Mouse (Mus musculus) adrenal gland (tissue): ENCODE measurements around the gene Lhx1.

Experiments used
- intact Hi-C: fragments of 180-260 bp; cut with DNase I; formaldehyde crosslinking; loops from one replicate; pipeline ENCODE4 v1.15.1; 2025
- long read RNA-seq, 2 experiments: library from polyadenylated mRNA; unstranded; transcript quantifications; one replicate each; pipeline ENCODE4 v2.0.0; 2020; ENCODE audit warnings: borderline replicate concordance in 1 of 2; ENCODE audit not compliant: insufficient replicate concordance in 1 of 2

Gene Lhx1
- long read RNA-seq, experiment 1: 0 reads
- long read RNA-seq, experiment 2: 0 reads

DNA sequence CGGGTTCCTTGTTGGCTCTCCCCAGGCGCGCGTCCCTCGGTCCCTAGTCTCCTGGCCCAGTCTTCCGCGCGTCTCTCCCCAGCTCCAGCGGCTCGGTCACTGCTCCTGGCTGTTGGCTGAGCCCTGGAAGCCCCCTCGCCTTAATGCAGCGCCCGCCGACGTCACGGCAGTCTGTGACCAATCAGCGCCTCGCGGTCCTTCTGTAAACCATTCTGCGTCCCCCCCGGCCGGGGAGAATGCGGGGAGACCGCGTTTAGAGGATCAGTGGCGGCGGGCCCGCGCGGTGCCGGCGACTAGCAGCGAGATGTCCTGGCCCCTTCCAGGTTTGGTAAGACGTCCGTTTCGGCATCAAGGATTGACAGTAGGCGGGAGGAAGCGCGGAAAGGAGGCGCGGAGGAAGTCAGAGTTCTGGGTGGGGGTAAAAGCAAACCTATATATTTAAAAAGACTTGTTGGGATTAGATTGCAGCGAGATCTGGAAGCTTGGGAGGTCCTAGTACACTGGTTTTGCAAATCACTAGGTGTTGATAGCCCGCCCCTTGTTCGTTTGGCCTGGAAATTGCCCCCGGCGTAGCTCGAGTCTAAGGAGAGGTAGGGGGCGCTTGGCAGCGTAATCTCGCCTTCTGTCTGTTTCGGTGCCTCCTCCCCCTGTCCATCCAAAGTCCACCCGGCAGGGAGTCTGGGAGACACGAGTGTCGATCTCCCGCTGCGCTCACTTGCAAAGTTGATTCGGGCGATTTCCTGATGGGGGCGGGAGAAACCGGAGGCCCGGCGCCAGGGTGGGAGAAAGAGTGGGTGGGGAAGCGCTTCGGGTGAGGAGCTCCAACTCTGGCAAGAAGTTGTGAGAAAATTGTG is at the start of gene Lhx1:
Lhx1 (minus strand) TSS at position 115 of the 854 bp plus-strand sequence.
- intact Hi-C loops: no loop called here

DNA sequence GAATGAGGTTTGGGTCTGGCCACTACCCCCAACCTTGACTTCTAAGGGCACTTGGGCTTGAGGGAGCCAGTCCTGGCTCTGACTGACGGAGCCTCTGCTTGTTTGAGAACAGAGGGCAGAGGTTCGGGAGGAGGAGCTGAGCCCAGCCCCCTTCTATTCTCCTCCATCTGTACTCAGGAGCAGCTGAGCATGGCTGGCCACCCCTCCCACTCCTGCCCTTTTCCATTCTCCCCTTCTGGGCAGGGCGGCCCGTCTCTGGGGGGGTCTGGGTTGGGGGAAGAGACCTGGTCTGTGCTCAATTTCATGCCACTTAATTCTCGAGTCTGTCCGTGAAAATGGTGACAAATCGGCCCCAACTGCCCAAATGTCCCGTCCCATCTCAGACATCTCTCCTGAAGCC is 49.5 kb upstream of the Lhx1 start:
- intact Hi-C loops: no loop called here

DNA sequence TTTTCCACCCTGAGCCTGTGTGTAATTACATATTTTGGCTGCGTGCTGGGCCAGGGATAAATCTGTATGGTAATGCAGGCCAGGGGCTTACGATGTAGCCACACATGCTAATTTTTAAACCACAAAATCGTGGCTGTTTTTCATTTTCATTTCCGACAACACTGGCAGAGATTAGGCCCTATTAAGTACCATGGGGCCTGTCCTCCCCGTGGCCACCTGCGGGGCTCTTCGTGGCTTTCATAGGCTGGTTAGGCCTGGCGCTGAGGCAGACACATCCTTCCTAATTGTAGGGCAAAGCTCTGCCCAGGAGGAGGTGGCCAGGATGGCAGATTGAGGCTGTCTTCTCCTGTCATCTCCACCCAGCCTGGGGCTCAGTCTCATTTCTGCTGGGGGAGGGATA is 48.3 kb upstream of the Lhx1 start:
- intact Hi-C loops: no loop called here

DNA sequence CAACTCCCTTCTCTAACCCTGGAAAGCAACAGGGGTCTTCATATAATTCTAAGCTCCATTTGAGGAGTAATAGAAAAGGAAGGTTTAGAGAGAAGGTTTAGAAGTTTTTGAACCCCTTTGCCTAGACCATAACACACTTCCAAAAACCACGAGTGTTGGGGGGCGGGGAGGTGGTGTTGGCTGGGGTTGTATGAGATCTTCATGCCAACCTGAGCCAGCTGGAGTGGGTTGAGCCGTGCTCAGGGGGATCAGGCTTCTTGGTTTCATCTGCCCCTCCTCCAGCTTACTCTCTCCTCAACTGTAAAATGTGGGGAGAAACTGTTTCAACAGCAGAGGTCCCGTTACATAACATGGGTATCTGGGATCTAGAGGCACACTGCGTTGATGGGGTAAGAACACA is 45.5 kb upstream of the Lhx1 start:
- intact Hi-C loops: no loop called here

DNA sequence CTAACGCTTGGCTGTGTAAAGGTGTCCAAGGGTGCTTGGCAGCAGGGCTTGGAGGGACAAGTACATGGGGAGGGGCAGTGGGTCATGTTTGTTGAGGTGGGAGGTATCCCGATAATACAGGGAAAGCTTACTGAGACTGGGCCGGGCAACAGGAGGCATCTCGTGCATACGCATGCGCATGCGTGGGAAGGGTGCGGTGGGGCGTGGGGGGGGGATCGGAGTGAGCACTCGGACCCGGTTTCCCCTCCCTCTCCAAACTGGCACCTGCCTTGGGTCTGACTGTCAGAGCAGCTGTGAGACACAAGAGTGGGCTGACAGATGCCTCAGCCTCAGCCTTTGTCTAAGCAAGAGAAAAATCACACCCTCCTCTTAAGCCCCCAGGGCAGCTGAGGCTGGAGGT is 45.1 kb upstream of the Lhx1 start:
- intact Hi-C loops: no loop called here

DNA sequence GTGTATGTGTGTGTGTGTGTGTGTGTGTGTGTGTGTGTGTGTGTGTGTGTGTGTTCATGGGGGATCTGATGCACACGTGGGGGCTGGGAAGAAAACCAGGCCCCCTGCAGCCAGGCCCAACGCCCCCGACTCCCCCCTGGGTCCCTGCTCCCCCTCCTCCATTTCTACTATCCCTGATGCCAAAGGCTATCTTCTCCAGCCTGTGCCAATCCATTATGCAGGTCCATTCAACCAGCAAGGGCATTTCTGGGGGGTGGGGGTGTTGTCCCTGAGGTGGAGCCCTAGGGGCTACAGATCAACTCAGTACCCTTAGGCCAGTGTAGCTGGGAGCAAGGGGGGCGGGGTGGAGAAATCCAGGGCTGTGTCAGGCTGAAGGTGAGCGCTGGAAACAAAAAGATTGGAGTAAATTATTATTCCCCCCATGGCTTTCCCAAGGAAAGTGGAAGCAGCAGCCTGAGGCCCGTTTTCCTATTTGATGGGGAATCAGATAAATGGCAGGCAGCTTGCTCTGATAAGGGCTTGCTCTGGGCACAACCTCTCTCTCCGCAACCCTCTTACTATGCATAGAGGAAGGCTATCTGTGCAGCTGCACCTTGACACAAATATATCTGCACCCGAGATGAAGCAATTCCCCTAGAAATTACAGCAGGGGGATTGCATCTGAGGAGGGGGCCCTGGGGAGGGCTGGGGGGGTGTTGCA is 43.9 kb upstream of the Lhx1 start:
- intact Hi-C loops: no loop called here

DNA sequence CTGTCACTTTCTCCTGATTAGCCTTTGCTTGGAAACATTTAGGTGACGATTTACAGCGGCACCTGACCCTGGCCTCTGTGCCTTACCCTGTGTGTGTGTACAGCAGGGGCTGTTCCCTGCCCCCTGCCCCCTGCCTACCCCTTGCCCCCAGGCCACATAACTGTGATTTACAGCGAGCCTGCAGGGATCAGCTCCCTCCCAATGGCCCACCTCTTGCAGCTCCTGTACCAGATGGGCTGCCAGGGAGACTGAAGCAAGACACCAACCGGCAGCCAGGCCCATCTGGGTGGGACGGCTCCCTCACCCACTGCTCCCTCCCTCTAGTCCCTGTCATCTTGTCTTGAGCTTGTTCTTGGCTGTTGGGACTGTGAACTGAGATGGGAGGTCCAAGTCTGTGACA is 43.1 kb upstream of the Lhx1 start:
- intact Hi-C loops: no loop called here

DNA sequence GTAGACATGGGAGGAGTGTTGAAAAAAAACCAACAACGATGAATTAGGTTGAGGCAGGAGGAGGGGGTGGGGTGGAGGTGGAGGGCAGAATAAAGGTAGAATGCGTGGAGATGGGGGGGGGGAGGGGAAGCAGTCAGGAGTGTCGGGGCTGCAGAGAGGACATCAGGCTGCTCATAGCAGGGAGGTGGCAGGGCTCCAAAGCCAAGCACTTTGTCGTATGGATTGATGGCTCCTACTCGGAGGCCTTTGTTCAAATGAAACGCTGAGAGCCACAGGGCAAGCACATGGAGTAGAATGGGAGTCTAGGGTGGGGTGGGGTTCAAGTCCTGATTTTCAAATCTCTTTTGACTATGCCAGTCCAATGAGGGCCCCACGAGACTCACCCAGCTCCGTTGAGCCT is 41.4 kb upstream of the Lhx1 start:
- intact Hi-C loops: no loop called here

DNA sequence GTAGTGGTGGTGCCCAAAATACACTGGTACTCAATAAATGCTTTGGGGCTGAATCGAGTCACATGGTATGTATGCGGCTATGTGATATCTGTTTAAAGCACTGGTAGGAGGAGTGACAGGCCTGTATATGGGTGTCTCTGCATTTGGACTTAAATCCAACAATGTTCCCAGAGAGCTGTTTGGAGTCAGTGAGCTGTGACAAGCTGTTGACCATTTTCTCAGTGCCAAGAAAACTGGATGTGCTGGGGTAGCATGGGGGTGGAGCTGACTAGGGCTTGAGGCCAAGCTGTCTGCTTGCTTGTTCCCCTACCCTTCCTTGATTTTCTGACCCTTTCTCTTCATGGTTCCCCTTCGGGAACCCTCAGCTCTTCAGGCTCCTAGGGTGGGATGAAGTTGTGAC is 39.9 kb upstream of the Lhx1 start:
- intact Hi-C loops: no loop called here

DNA sequence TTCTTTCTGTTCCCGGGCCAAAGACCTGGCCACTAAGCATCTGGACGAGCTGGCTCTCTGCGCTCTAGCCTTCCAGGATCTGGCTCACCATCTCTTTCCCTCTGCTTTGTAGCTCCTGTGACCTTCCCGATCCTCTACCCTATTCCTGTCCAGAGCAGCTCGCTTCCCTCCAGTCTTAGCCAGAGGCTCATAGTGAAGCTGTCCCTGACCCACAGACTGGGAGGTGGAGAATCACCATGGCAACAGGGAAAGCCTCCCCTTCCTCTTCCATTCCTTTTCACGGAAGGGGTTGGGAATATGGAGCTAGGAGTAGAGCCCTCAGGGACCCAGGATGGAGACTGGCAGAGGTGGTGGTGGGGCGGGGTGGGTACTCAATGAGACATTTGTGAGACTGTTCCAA is 38.0 kb upstream of the Lhx1 start:
- intact Hi-C loops: no loop called here

DNA sequence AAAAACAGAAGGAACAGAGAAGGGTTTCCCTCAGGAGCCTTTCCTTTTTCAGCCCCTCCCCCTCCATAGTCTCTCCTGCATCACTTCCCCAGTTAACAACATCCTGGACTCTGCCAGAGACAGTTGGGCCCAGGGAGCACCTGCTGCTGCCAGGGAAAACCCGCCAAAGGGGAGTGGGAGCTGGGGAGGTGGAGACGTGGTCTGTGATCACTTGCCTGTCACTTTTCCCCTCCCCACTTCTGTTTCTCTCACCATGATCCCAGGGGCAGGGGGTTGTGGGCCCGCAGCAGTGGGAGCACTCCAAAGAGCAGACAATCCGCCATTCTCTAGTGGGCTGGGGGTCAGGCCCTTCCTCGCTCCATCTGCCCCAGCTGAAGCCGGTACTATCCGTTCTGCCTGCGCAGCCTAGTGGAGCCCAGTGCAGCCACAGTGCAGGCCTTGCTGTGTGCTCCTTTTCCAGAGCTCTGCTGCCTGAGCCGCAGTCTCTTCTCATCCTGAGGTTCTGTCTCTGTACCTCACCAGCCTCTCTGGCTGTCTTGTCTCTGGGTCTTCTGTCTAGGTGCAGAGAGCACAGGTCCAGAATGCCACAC is 37.5 kb upstream of the Lhx1 start:
- intact Hi-C loops: no loop called here

DNA sequence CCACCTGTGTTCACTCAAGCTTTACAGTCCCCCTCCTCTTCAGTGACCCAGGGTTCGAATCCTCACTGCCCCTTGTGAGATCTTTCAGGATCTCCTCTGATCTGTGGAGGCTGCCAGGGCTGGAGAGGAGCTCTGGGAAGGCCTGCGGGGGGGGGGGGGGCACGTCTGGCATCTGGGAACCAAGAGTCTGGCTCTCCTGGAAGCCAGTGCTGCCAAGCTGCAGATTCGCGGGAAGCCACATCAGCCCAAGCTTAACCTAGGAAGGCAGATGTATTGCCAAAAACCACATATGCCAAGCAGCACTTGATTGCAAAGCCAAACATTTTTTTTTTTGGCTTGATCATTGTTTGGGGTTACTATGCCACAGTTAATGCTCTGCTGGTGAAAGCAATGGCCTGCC is 36.2 kb upstream of the Lhx1 start:
- intact Hi-C loops: no loop called here

DNA sequence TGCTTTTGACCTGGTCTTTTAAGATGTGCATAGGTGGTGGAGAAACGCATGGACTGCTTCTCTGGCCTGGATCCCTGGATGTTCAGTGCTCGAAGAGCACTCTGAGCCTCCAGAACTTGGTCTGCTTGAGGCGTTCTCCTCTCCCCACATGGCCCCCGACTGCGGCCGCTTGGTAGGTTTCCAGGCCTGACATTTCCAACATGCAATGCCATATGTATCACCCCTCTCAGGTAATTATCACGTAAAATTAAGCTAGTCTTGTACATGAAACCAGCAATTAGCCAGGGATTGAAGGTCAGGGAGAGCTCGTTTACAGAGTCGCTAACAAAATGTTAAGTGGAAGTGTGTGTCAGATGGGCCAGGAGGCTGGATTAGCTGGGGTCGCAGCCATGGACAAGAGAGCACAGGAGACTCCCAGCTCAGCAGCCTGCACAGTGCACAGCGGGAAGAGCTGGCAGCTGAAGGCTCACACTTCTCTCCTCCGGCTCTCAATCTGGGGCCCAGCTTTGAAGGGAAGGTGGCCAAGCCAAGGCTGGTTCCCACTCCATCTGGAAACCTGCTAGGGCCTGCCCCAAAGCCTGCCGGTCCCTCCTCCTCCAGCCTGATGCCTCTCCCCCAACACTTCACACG is 28.6 kb upstream of the Lhx1 start:
- intact Hi-C loops: no loop called here

DNA sequence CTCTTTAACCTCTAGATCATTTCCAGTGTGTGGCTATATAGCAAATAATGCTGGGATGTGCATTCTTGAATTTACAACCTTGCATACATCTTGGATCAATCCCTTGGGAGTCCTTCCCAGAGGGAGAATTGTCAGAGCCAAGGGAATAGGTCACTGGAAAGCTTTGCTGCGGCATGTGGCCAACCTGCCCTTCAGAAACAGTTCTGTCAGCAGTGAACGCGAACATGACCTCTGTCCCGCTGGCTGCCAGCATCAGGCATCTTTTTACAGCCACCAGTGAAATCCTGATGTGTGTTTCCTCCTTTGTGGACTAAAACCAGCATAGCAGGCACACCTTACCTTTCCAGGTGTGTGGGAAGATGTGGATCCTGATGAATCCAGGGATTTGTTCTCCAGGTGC is 26.0 kb upstream of the Lhx1 start:
- intact Hi-C loops: no loop called here

DNA sequence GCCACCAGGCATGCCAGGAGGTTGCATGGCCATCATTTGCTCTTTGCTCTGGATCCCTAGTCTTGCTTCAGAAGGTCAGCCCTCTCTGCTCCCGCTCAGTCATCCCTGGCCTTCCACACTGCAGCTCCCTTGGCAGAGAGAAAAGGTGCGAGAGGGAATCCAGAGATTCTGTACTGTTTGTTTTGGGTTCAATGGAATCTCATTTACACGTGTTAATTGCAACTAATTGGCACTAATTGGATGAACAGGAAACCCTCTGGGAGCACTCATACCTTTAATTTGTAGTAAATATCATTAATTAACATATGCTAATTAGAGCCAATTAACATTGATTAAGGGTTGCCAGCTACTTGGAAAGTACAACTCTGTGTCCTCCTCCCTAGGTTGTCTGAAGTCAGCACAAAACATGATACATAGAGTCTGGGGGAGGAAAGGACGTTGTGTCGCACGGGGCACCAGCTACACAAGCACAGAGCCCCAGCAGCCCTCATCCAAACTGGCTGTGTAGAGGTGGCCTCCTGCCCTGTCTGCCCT is 24.0 kb upstream of the Lhx1 start:
- intact Hi-C loops: no loop called here

DNA sequence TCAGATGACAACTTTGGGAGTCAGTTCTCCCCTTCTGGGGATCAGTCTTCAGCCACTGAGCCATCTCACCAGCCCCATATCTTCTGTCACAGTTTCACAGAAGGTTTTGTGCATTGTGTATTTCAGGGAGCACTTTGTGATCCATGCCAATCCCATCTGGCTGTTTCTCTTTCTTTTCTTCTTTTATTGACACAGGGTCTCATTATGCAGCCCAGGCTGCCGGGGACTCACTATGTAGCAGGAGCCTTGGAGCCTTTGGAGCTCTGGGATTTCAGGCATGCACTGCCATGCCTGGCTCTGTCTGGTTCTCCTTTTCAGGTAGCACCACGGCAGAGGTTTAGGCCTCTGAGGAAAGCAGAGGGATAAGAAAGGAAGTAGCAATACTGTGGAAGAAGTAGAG is 23.0 kb upstream of the Lhx1 start:
- intact Hi-C loops: no loop called here

DNA sequence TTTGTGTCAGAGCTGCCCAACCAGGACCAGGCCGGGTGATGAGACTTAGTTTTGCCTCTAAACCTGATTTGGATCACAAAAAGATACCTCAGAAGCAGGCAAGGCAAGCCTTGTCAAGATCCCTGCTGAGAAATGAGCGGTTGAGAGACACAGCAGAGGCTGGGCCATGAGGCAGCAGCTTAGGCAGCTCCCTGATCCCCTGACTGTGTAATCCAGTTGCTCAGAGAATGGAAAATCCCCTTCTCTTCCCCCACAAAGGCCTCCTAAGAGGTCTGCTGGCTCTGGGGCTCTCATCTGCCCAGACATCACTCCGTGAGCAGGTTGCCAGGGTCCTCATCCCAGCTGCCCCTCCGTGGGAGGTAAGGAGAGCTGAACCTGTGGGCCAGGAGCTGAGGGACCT is 14.6 kb upstream of the Lhx1 start:
- intact Hi-C loops: no loop called here

DNA sequence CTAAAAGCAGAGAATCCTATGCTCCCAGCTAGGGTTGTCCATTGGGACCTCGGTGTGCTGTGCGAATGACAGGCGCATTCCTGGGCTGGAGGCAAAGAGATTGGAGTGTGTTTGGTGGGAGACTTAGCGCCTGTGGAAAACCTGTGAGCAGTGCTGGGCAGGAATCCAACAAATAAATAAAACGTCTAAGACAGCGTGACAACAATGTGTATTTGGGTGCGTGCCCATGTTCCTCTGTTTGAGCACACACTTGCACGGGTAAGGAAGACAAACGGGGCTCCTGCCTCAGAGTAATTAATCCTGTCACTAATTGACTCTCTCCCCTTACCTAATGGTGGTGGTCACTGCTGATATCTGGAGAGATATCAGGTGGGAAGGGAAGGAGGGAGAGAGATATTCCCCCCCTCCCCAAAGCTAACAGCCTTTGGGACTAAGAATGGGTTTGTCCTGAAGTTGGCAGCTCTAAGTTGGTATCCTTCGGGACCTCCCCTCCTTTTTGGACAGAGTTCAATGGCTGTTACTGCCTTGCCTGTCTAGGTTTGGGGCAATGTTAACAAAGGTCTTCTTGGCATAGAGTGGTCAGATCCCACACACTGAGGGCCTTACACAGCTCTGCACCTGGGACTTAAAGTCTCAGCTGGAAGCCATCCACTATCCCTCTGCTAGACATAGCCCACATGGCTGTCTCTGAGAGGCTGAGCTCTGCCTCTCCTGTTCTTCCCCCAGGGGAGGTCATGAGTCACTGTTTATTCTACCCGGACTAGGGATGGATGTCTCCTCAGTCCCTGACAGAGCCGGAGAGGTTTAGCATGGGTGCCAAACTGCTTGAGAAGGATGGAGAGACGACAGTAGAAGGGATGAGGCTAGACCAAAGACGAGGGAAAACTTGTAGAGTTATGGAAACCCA is 4.7 kb upstream of the Lhx1 start:
- intact Hi-C loops: no loop called here

DNA sequence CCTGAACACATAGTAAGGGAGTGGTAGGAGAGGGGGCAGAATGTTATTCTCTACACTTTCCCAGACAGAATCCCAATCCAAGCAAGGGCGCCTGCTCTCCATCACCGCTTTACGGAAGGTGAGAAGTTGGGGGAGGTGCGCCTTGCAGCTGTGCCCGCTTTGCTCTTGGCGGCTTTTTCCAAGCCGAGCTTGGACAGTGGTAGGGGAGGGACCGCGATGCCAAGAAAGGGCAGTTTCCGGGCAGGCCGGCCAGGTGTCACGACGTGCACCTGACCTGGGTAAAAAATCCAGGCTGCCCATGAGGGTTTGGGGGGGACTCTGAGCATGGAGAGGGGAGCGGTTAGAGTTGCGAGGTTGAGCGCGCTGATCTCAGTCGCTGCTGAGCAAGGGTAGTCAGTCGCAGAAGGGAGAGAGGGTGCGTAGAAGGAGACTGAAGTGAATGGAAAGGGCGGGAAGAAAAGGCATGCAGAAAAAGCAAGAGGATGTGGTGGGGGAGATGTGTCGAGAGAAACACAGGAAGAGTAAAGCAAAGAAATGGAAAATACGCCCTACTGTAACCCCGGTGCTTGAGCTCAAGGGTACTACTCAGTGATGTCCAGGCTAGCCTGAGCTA is 3.9 kb upstream of the Lhx1 start:
- intact Hi-C loops: no loop called here
